Mouse (Mus musculus) forelimb bud, embryonic 11.5 days (tissue): ENCODE measurements around the gene Gm42878.
"Not testable (repeated sequence)": the region's sequence is repeated elsewhere in the genome, so short reads cannot be mapped to it uniquely, and the experiment has no call there.

Source experiments
- DNase-seq: peaks from one replicate; pipeline ENCODE4 v3.0.0-alpha.2; 2012; ENCODE audit warnings: low read depth, low spot score

Gene Gm42878

DNA sequence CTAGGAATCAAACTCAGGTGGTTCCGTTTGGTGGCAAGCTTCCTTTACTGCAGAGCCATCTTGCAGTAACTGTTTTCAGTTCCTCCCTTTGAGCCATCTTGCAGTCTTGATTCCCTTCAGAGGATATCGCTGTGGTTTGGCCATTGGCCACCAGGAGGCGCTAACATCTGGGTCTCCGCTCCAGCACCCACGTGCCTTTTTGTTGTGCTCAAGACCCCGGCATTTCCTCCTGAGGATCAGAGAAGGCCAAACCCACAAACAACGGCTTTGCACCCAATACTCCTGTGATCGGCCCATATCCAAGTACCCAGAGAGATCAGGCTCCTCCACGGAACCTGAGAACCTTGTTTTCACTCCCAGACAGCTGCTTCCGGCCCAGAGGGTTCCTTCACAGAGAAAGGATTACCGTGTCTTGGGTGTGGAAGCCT lies 19.2 kb upstream of the Gm42878 start:
- DNase-seq, result peak; percentile 93

DNA sequence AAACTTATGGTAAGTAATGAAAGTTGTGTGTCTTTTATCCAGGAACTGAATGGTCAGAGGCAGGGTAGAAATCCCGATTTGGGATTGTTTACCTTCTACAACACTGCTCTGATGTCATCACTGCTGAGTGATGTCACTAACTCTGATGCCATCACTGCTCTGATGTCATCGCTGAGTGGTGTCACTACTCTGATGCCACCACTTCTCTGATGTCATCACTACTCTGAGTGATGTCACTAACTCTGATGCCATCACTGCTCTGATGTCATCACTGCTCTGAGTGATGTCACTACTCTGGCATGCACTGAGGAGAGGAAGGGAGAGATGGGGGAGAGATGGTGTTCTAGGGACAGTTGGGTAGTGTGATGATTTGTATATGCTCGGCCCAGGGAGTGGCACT lies 17.2 kb upstream of the Gm42878 start:
- DNase-seq, result no peak

- no peak for DNase-seq
Observed at GRCm38 (mm10) chr5:121549196-121549595, 3.9 kb upstream of the Gm42878 start.

- no peak for DNase-seq
Observed at GRCm38 (mm10) chr5:121547084-121547483, 1.8 kb upstream of the Gm42878 start.

DNA sequence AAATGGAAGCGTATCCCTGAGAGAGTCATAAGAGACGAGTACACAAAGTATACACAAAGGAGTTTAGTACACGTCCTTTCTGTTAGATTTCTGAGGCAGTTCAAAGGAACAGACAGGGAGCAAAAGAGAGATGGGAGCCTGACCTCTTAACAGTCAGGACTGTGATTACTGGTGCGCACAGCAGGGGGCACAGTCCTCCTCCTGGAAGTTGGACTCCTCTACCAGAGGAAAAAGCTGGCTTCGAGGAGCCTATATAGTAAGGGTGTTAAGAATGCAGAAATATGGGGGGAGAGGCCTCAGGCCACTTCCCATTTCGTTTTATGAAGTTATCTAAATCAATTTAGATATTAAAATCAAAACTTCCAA lies 1.2 kb upstream of the Gm42878 start:
- peak; percentile 58 for DNase-seq

DNA sequence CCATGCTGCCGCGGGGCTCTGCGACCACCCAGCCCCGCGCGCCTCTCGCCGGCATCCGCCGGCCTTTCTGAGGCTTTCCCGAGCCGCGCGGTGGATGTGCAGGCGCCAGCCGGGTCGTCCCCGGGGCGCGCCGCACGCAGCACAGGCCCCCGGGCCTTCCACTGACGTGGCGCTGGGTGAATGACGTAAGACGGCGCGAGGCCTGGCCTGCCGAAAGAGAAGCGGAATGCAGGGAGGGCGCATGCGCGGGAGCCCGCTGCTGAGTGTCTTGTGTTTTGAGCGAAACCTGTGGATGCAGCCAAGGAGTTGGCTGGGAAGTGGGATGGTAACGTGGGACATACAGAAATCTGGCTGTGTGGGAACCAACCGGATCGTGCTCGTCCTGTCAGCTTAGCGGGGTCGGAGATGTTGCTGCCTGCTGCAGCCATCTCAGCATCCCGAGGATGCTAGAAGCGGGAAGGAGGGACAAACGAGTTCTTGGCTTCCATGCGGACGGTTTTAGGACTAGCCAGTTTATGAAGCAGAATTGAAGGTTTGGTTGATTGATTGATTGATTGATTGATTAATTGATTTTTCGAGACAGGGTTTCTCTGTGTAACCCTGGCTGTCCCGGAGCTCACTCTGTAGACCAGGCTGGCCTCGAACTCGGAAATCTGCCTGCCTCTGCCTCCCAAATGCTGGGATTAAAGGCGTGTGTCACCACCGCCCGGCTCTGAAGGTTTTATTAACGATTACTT lies 679 bp upstream of the Gm42878 start, which contains the start of gene Mapkapk5:
Mapkapk5 (minus strand) TSS at position 113 of the 737 bp plus-strand sequence.
- peak; percentile 97 for DNase-seq

DNA sequence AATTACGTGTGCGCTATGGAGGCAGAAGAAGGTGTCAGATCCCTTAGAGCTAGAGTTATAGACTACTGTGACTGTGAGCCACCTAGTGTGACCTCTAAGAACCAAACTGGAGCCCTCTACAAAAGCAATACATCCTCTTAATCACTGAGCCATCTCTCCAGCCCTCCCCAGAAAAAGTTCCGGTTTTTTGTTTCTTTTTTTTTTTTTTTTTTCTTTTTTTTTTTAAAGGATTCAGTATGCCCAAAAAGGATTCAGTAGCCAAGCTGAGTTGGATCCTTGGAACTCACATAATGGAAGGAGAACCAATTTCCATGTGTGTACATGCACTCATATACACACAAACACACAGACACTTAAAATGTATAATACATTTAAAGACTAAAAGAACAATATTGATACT lies 1.9 kb downstream of the Gm42878 start:
- no peak for DNase-seq

GRCm38 (mm10) chr5:121541235-121541634 lies 4.0 kb downstream of the Gm42878 start:
- no peak for DNase-seq

- DNase-seq, result no peak
Observed at GRCm38 (mm10) chr5:121540066-121540465, 5.2 kb downstream of the Gm42878 start.

DNA sequence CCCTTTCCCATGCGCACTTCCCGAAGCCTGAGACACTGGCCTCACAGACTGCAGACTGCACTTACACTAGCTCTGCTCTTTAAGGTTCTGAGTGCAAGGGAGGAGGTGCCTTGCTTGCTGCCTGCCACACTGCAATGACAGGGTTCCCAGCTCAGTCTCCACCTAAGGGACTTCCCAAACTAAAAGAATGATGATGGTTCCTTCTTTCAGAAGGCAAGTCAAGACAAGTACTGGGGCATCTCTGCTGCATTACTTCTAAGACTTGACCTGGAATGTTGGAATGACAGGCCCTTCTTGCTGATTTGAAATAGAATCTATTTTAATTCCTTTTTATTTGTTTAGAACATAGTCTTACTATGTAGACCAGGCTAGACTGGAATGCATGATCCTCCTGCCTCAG lies 7.7 kb downstream of the Gm42878 start:
- DNase-seq, result no peak

- no peak for DNase-seq
Observed at GRCm38 (mm10) chr5:121536921-121537555, 8.2 kb downstream of the Gm42878 start.

- no peak for DNase-seq
Observed at GRCm38 (mm10) chr5:121535116-121535515, 10.2 kb downstream of the Gm42878 start.

- peak; percentile 30 for DNase-seq
Observed at GRCm38 (mm10) chr5:121534521-121534920, 10.8 kb downstream of the Gm42878 start.

- DNase-seq, result no peak
Observed at GRCm38 (mm10) chr5:121526961-121527360, 18.3 kb downstream of the Gm42878 start.

- DNase-seq, result no peak
Observed at GRCm38 (mm10) chr5:121526526-121526925, 18.8 kb downstream of the Gm42878 start.

GRCm38 (mm10) chr5:121525774-121526450 lies 19.4 kb downstream of the Gm42878 start:
- DNase-seq, result no peak

GRCm38 (mm10) chr5:121519758-121520157 lies 25.5 kb downstream of the Gm42878 start:
- DNase-seq, result not testable (repeated sequence)

DNA sequence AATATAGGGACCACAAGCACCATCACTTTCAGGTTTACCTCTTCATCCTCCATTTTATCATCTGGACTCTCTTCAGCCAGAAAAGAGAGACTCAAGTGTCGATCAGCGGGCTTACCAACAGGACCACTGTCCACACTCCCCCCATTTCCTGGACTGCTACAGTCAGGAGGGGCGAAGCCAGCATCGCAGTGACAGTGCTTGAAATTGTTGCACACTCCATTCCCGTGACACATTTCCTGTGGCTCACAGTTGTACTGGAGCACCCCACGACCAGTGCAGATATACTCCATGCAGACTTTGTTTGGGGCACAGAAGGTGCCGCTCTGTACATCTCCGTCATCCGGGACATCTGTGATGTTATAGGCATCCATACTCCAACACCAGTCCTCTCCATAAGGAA lies 26.3 kb downstream of the Gm42878 start:
- no peak for DNase-seq

- no peak for DNase-seq
Observed at GRCm38 (mm10) chr5:121510009-121510408, 35.3 kb downstream of the Gm42878 start.

DNA sequence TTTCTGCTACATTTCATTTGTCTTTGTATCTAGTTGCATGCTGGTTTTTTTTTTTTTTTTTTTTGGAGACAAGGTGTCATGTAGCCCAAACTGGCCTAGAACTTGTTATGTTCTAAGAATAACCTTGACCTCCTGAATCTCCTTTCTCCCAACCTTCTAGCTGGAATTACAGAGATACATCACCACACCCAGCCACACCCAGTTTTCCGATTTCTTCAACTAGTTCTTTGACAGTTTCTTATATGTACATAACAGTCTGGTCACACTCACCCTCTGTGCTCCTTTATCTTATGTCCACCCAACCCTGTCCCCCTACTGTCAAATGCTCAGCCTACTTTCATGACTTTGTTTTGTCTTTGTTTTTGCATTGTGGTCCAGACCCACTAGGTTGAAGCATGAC lies 38.4 kb downstream of the Gm42878 start:
- DNase-seq, result no peak

DNA sequence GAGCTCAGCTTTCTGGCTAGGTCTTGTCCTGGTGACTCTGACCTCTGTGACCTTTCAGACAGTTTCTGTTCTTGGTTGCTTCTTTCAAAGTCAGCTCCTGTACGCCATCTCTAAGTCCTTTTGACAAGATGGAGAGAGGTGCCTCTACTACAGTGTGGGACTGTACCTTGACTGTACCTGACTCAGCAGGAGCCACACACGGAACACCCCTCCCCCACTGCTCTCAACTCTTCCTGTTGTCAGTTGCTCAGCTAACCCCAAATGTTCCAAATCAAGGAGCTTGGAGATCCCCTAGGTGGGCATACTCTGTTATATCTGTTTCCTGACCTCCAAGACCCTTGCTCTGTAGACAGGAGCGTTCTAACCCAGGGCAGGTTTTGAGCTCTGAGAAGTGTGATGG lies 42.1 kb downstream of the Gm42878 start, which contains the start of gene Adam1b:
Adam1b (minus strand) TSS at position 205 of the 400 bp plus-strand sequence.
- no peak for DNase-seq

DNA sequence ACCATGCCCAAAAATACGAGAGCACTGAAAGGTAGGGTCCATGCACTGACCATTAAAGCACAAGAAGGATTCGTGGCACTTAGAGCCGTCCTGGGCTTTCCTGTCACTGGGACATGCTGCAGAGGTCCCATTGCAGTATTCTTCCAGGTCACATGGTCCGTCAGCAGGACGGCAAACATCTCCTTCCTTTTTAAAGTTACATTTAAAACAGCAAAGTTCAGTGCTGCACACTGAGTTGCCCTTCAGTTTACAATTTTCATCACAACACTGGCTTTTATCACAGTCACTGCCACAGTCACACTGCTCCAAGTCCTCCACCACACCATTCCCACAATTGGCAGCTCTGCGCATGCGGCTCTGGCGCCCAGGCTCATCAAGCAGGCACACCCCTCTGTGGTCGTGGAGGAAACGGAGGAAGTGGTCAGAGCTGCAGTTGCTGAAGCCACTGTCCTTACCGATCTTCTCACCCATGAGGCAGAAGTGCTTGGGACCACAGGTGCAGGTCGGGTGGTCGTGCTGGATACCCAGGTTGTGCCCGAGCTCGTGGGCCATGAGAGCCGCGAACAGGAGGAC lies 43.8 kb downstream of the Gm42878 start:
- not testable (repeated sequence) for DNase-seq
